ENCODE assay signal across 9 mouse cellular contexts in genomic region chr14:93884467-93884866, GRCm38 (mm10). TPM values are rescaled to one million over a fixed set of nuclear protein-coding genes. Genes with fewer than 3 reads are reported as not detected.
DNase-seq lines count a peak whose midpoint lies in the region; ATAC-seq lines count a peak whose summit lies in the region.
"Had no signal": no experiment of that assay in that cellular context is flagged by ENCODE, and none has a peak within 500 bp of the region (broad histone marks: within the 10 kb centered on the region; RNA-seq: fewer than 3 reads in every experiment).

No protein-coding gene starts in this region.

- H3K9me3 ChIP-seq in forebrain, embryonic 16.5 days (ENCODE audit: control insufficient read depth, low read length) = no peaks in the 10 kb centered on the region
- no peaks in the 10 kb centered on the region for H3K9me3 ChIP-seq in hindbrain, embryonic 12.5 days (replicated peaks)
- no peaks in the 10 kb centered on the region for H3K9me3 ChIP-seq in midbrain, embryonic 15.5 days
- H3K9me3 ChIP-seq: limb, embryonic 15.5 days had no signal

- no peak overlapping the region for H3K27ac ChIP-seq in forebrain, embryonic 16.5 days (ENCODE audit: low read length)
- no peak overlapping the region for H3K27ac ChIP-seq in hindbrain, embryonic 12.5 days
- no peak overlapping the region for H3K27ac ChIP-seq in midbrain, embryonic 15.5 days
- H3K27ac ChIP-seq: limb, embryonic 15.5 days had no signal

- peak overlapping the region; percentile 35 for H3K4me2 ChIP-seq in forebrain, embryonic 16.5 days (ENCODE audit: low read length)
- peak overlapping the region; percentile 38 for H3K4me2 ChIP-seq in hindbrain, embryonic 12.5 days (replicated peaks)
- peak overlapping the region; percentile 42 for H3K4me2 ChIP-seq in midbrain, embryonic 15.5 days
- H3K4me2 ChIP-seq: limb, embryonic 15.5 days had no signal

- peaks cover 32% of the 10 kb centered on the region for H3K4me1 ChIP-seq in forebrain, embryonic 16.5 days (replicated peaks; ENCODE audit: control insufficient read depth, insufficient read depth, low read length)
- peaks cover 25% of the 10 kb centered on the region for H3K4me1 ChIP-seq in hindbrain, embryonic 12.5 days
- H3K4me1 ChIP-seq in midbrain, embryonic 15.5 days = peaks cover 21% of the 10 kb centered on the region

- H3K27me3 ChIP-seq in forebrain, embryonic 16.5 days (replicated peaks; ENCODE audit: control insufficient read depth, insufficient read depth, low read length) = no peaks in the 10 kb centered on the region
- no peaks in the 10 kb centered on the region for H3K27me3 ChIP-seq in hindbrain, embryonic 12.5 days
- H3K27me3 ChIP-seq in midbrain, embryonic 15.5 days (replicated peaks) = no peaks in the 10 kb centered on the region
- H3K27me3 ChIP-seq: limb, embryonic 15.5 days had no signal

- WGBS in forebrain, embryonic 16.5 days = 8% methylated on average over 2 of the region's 2 CpGs
- WGBS in hindbrain, embryonic 12.5 days = 9% methylated on average over 2 of the region's 2 CpGs
- 1% methylated on average over 2 of the region's 2 CpGs for WGBS in midbrain, embryonic 15.5 days

- ATAC-seq in forebrain, embryonic 16.5 days = peak; percentile 39
- ATAC-seq in hindbrain, embryonic 12.5 days (ENCODE audit: low FRiP score) = peak; percentile 77; the same call in 1 of the 2 replicates
- peak; percentile 75 for ATAC-seq in midbrain, embryonic 15.5 days (replicated peaks)

- DNase-seq in gastrocnemius, adult 18-20 months (ENCODE audit: low spot score) = peak; percentile 32
- no peak for DNase-seq in gastrocnemius, adult 8-10 months (ENCODE audit: low spot score in 2 of 2)
- DNase-seq in cerebellum, adult 18-20 months = peak; percentile 79 to 92
- DNase-seq in left cerebral cortex, adult 8-10 months (ENCODE audit: low spot score in 2 of 2) = peak; percentile 53 to 64
- peak; percentile 87 for DNase-seq in testis, postnatal 10 days (ENCODE audit: low spot score)

- no peak overlapping the region for H3K9ac ChIP-seq in forebrain, embryonic 16.5 days (replicated peaks; ENCODE audit: low read depth, low read length)
- no peak overlapping the region for H3K9ac ChIP-seq in hindbrain, embryonic 12.5 days
- H3K9ac ChIP-seq in midbrain, embryonic 15.5 days = no peak overlapping the region
- H3K9ac ChIP-seq: limb, embryonic 15.5 days had no signal

- H3K4me3 ChIP-seq in forebrain, embryonic 16.5 days (replicated peaks; ENCODE audit: low read length) = peak overlapping the region; percentile 23
- no peak overlapping the region for H3K4me3 ChIP-seq in hindbrain, embryonic 12.5 days
- peak overlapping the region; percentile 29 for H3K4me3 ChIP-seq in midbrain, embryonic 15.5 days
- H3K4me3 ChIP-seq: limb, embryonic 15.5 days had no signal

- 0 out of 2 replicates have a peak, but pooled peaks cover 2% of the 10 kb centered on the region for H3K36me3 ChIP-seq in forebrain, embryonic 16.5 days (ENCODE audit: control insufficient read depth, insufficient read depth)
- H3K36me3 ChIP-seq in hindbrain, embryonic 12.5 days = 0 out of 2 replicates have a peak, but pooled peaks cover 4% of the 10 kb centered on the region
- H3K36me3 ChIP-seq in midbrain, embryonic 15.5 days (replicated peaks) = no peaks in the 10 kb centered on the region

RNA-seq across cellular contexts. Expression of gene Pcdh9, which starts 6.0 kb away (rescaled TPM):
- total RNA-seq in gastrocnemius, adult 18-20 months (2021) = under 1 TPM; 0.25 to 0.40 TPM
- total RNA-seq in gastrocnemius, adult 8-10 months (2022) = under 1 TPM; 0.17 to 0.48 (median 0.39) TPM
- 121 and 141 TPM in 2 replicates for polyA plus RNA-seq in forebrain, embryonic 16.5 days (2015; fragmentation: Nextera tagmentation; extraction: Ambion mirVana)
- 98.8 and 104 TPM in 2 replicates for polyA plus RNA-seq in hindbrain, embryonic 12.5 days (2016; fragmentation: Nextera tagmentation; extraction: Ambion mirVana)
- 100 to 1,000 TPM; 170 to 200 (median 175) TPM for total RNA-seq in left cerebral cortex, adult 8-10 months (2022)
- polyA plus RNA-seq in midbrain, embryonic 15.5 days (2015; fragmentation: Nextera tagmentation; extraction: Ambion mirVana) = 165 and 172 TPM in 2 replicates

Comparison
In these comparisons a context has a peak if more than half of its experiments do, and no peak if none do; other contexts are left out.
1. DNase-seq: peak in gastrocnemius, adult 18-20 months (single experiment), cerebellum, adult 18-20 months (2 of 2), left cerebral cortex, adult 8-10 months (2 of 2) and testis, postnatal 10 days (single experiment); none in gastrocnemius, adult 8-10 months (0 of 2).
2. RNA of gene Pcdh9, which starts 6.0 kb away (total RNA-seq): 170 to 200 TPM in left cerebral cortex, adult 8-10 months; 0.17 to 0.48 TPM in gastrocnemius, adult 8-10 months and 0.25 to 0.40 TPM in gastrocnemius, adult 18-20 months; every median in the first group is over 100 times any median in the second.
3. Peak in every context shown above with its lines, with median percentiles within 50 percentile points of each other: ATAC-seq and H3K4me2 ChIP-seq.